Mouse (Mus musculus): ENCODE data around the gene Lypd1.

The Lypd1 gene

GRCm38 (mm10) chr1:125912601-125913600 lies at the start of gene Lypd1:
Gene Lypd1, minus strand, starts transcription at chr1:125913101.
- DNase-seq (ENCODE audit: low spot score) = no peak

GRCm38 (mm10) chr1:125951026-125951425 lies 38.1 kb upstream of the Lypd1 start:
- no peak for DNase-seq (ENCODE audit: low spot score)

GRCm38 (mm10) chr1:125949076-125949475 lies 36.2 kb upstream of the Lypd1 start:
- no peak for DNase-seq (ENCODE audit: low spot score)

GRCm38 (mm10) chr1:125945136-125945535 lies 32.2 kb upstream of the Lypd1 start:
- DNase-seq (ENCODE audit: low spot score) = no peak

- DNase-seq (ENCODE audit: low spot score) = no peak
Measured at GRCm38 (mm10) chr1:125943305-125943704, 30.4 kb upstream of the Lypd1 start.

- DNase-seq (ENCODE audit: low spot score) = no peak
Measured at GRCm38 (mm10) chr1:125925486-125925885, 12.6 kb upstream of the Lypd1 start.

GRCm38 (mm10) chr1:125923062-125923461 lies 10.2 kb upstream of the Lypd1 start:
- DNase-seq (ENCODE audit: low spot score) = no peak

GRCm38 (mm10) chr1:125920696-125921095 lies 7.8 kb upstream of the Lypd1 start:
- DNase-seq (ENCODE audit: low spot score) = no peak

- DNase-seq (ENCODE audit: low spot score) = peak; percentile 4
Measured at GRCm38 (mm10) chr1:125911901-125912445, 928 bp downstream of the Lypd1 start.

- DNase-seq (ENCODE audit: low spot score) = peak; percentile 3
Measured at GRCm38 (mm10) chr1:125911337-125911900, 1.5 kb downstream of the Lypd1 start.

- DNase-seq (ENCODE audit: low spot score) = no peak
Measured at GRCm38 (mm10) chr1:125910871-125911265, 2.0 kb downstream of the Lypd1 start.

- peak; percentile 6 for DNase-seq (ENCODE audit: low spot score)
Measured at GRCm38 (mm10) chr1:125910211-125910870, 2.6 kb downstream of the Lypd1 start.

- no peak for DNase-seq (ENCODE audit: low spot score)
Measured at GRCm38 (mm10) chr1:125893158-125893557, 19.7 kb downstream of the Lypd1 start.

GRCm38 (mm10) chr1:125870056-125870455 lies 42.8 kb downstream of the Lypd1 start:
- DNase-seq (ENCODE audit: low spot score) = no peak

- no peak for DNase-seq (ENCODE audit: low spot score)
Measured at GRCm38 (mm10) chr1:125858631-125859030, 54.3 kb downstream of the Lypd1 start.

- no peak for DNase-seq (ENCODE audit: low spot score)
Measured at GRCm38 (mm10) chr1:125854646-125855045, 58.3 kb downstream of the Lypd1 start.

GRCm38 (mm10) chr1:125839746-125840392 lies 73.0 kb downstream of the Lypd1 start:
- DNase-seq (ENCODE audit: low spot score) = no peak

- DNase-seq (ENCODE audit: low spot score) = no peak
Measured at GRCm38 (mm10) chr1:125837507-125837906, 75.4 kb downstream of the Lypd1 start.

GRCm38 (mm10) chr1:125823611-125824010 lies 89.3 kb downstream of the Lypd1 start:
- no peak for DNase-seq (ENCODE audit: low spot score)

- DNase-seq (ENCODE audit: low spot score) = no peak
Measured at GRCm38 (mm10) chr1:125821101-125821500, 91.8 kb downstream of the Lypd1 start.

All from urinary bladder, postnatal 14 days (tissue).